Comparison of ENCODE assay signal across 8 mouse cellular contexts in genomic region chr8:25353405-25353804, GRCm38 (mm10).
DNase-seq lines count a peak whose midpoint lies in the region; ATAC-seq and TF ChIP-seq lines count a peak whose summit lies in the region.
"Had no signal": no experiment of that assay in that cellular context is flagged by ENCODE, and none has a peak within 500 bp of the region (broad histone marks: within the 10 kb centered on the region; RNA-seq: fewer than 3 reads in every experiment).

No protein-coding gene starts in this region.

- peak overlapping the region; percentile 3; the same call in 1 of the 2 replicates for H3K27ac ChIP-seq in kidney, embryonic 14.5 days (ENCODE audit: low read depth, low read length)
- H3K27ac ChIP-seq in kidney, adult 2 months (ENCODE audit: insufficient read depth, low read depth, low read length): no peak overlapping the region
- H3K27ac ChIP-seq in embryonic facial prominence, embryonic 11.5 days (replicated peaks; ENCODE audit: low read depth, low read length): peak overlapping the region; percentile 74; the same call in 1 of the 2 replicates
- H3K27ac ChIP-seq in hindbrain, embryonic 12.5 days: no peak overlapping the region
- no peak overlapping the region for H3K27ac ChIP-seq in midbrain, embryonic 16.5 days (ENCODE audit: low read length)

- WGBS in kidney, embryonic 14.5 days: 31% methylated on average over 7 of the region's 7 CpGs
- 77% methylated on average over 7 of the region's 7 CpGs for WGBS in kidney, adult 2 months
- 36% methylated on average over 7 of the region's 7 CpGs for WGBS in embryonic facial prominence, embryonic 11.5 days
- 45% methylated on average over 7 of the region's 7 CpGs for WGBS in hindbrain, embryonic 12.5 days
- WGBS in midbrain, embryonic 16.5 days: 47% methylated on average over 7 of the region's 7 CpGs

- no peaks in the 10 kb centered on the region for H3K27me3 ChIP-seq in kidney, embryonic 14.5 days (ENCODE audit: control insufficient read depth, insufficient read depth, low read length)
- no peaks in the 10 kb centered on the region; the same call in 1 of the 2 replicates for H3K27me3 ChIP-seq in kidney, adult 2 months (replicated peaks; ENCODE audit: control insufficient read depth, insufficient read depth, low read length)
- H3K27me3 ChIP-seq in embryonic facial prominence, embryonic 11.5 days (ENCODE audit: control insufficient read depth, insufficient read depth, low read length): no peaks in the 10 kb centered on the region
- H3K27me3 ChIP-seq in hindbrain, embryonic 12.5 days: peaks cover 22% of the 10 kb centered on the region
- H3K27me3 ChIP-seq in midbrain, embryonic 16.5 days (ENCODE audit: control insufficient read depth, insufficient read depth, low read depth, low read length): peaks cover 2% of the 10 kb centered on the region
- H3K27me3 ChIP-seq: Patski had no signal

- DNase-seq in kidney, adult 2 months: no peak
- no peak for DNase-seq in embryonic facial prominence, embryonic 11.5 days (ENCODE audit: low spot score)
- DNase-seq in layer of hippocampus, adult 11-12 months (ENCODE audit: low spot score): no peak
- no peak for DNase-seq in adrenal gland, adult (ENCODE audit: inconsistent age in 2 of 2, low spot score in 1 of 2)

- H3K9me3 ChIP-seq in kidney, embryonic 14.5 days (ENCODE audit: control insufficient read depth, low read length): peaks cover 3% of the 10 kb centered on the region; the same call in 1 of the 2 replicates
- H3K9me3 ChIP-seq in embryonic facial prominence, embryonic 11.5 days (replicated peaks; ENCODE audit: control insufficient read depth, low read length): no peaks in the 10 kb centered on the region
- H3K9me3 ChIP-seq in hindbrain, embryonic 12.5 days (replicated peaks): no peaks in the 10 kb centered on the region
- no peaks in the 10 kb centered on the region for H3K9me3 ChIP-seq in midbrain, embryonic 16.5 days (replicated peaks; ENCODE audit: control insufficient read depth, low read length, poor library complexity, severe bottlenecking)

- no peak overlapping the region; the same call in 1 of the 2 replicates for H3K9ac ChIP-seq in kidney, embryonic 14.5 days (ENCODE audit: low read depth, low read length)
- no peak overlapping the region for H3K9ac ChIP-seq in embryonic facial prominence, embryonic 11.5 days (replicated peaks; ENCODE audit: low read length)
- H3K9ac ChIP-seq in hindbrain, embryonic 12.5 days: no peak overlapping the region
- H3K9ac ChIP-seq in midbrain, embryonic 16.5 days (ENCODE audit: low read depth, low read length): 0 out of 2 replicates have a peak overlapping the region, but pooled peaks have one; percentile 36

- no peak; the same call in 1 of the 2 replicates for ATAC-seq in kidney, embryonic 14.5 days (ENCODE audit: low FRiP score, low TSS enrichment)
- ATAC-seq in embryonic facial prominence, embryonic 11.5 days (replicated peaks; ENCODE audit: insufficient number of reproducible peaks, low FRiP score, low TSS enrichment, low read depth): no peak
- ATAC-seq in hindbrain, embryonic 12.5 days (ENCODE audit: low FRiP score): no peak
- ATAC-seq in midbrain, embryonic 16.5 days: no peak
- ATAC-seq: Patski had no signal

- no peaks in the 10 kb centered on the region for H3K36me3 ChIP-seq in kidney, embryonic 14.5 days (ENCODE audit: control insufficient read depth, insufficient read depth, low read length)
- no peaks in the 10 kb centered on the region for H3K36me3 ChIP-seq in kidney, adult 2 months (ENCODE audit: control insufficient read depth, insufficient read depth, low read length)
- H3K36me3 ChIP-seq in embryonic facial prominence, embryonic 11.5 days (replicated peaks; ENCODE audit: control insufficient read depth, insufficient read depth, low read depth, low read length): no peaks in the 10 kb centered on the region
- H3K36me3 ChIP-seq in hindbrain, embryonic 12.5 days: no peaks in the 10 kb centered on the region
- no peaks in the 10 kb centered on the region for H3K36me3 ChIP-seq in midbrain, embryonic 16.5 days (ENCODE audit: control insufficient read depth, insufficient read depth, low read length)

- no peak for TF ChIP-seq CTCF in kidney, adult 2 months (conservative IDR thresholded peaks at IDR 0.05; ENCODE audit: insufficient read depth, insufficient read length, low read depth, low read length)

- H3K4me3 ChIP-seq in kidney, embryonic 14.5 days (ENCODE audit: low read length): no peak overlapping the region
- H3K4me3 ChIP-seq in kidney, adult 2 months (ENCODE audit: insufficient read depth, low read depth, low read length): no peak overlapping the region
- no peak overlapping the region for H3K4me3 ChIP-seq in embryonic facial prominence, embryonic 11.5 days (ENCODE audit: low read depth, low read length)
- H3K4me3 ChIP-seq in hindbrain, embryonic 12.5 days: 0 out of 2 replicates have a peak overlapping the region, but pooled peaks have one; percentile 10
- H3K4me3 ChIP-seq in midbrain, embryonic 16.5 days (ENCODE audit: low read depth, low read length): no peak overlapping the region; the same call in 1 of the 2 replicates

- H3K4me1 ChIP-seq in kidney, embryonic 14.5 days (ENCODE audit: control insufficient read depth, insufficient read depth, low read length): peaks cover 3% of the 10 kb centered on the region; the same call in 1 of the 2 replicates
- H3K4me1 ChIP-seq in kidney, adult 2 months (ENCODE audit: control insufficient read depth, insufficient read depth, low read length): no peaks in the 10 kb centered on the region
- no peaks in the 10 kb centered on the region for H3K4me1 ChIP-seq in embryonic facial prominence, embryonic 11.5 days (ENCODE audit: control insufficient read depth, insufficient read depth, low read length)
- H3K4me1 ChIP-seq in hindbrain, embryonic 12.5 days: peaks cover 5% of the 10 kb centered on the region; the same call in 1 of the 2 replicates
- H3K4me1 ChIP-seq in midbrain, embryonic 16.5 days (ENCODE audit: control insufficient read depth, insufficient read depth, low read length): peaks cover 10% of the 10 kb centered on the region

- no peak for TF ChIP-seq POLR2A in kidney, adult 2 months (IDR thresholded peaks at IDR 0.05; ENCODE audit: low read depth, low read length)

- no peak overlapping the region for H3K4me2 ChIP-seq in kidney, embryonic 14.5 days (replicated peaks; ENCODE audit: low read depth, low read length)
- no peak overlapping the region; the same call in 1 of the 2 replicates for H3K4me2 ChIP-seq in embryonic facial prominence, embryonic 11.5 days (ENCODE audit: low read depth, low read length)
- H3K4me2 ChIP-seq in hindbrain, embryonic 12.5 days (replicated peaks): peak overlapping the region; percentile 44
- H3K4me2 ChIP-seq in midbrain, embryonic 16.5 days (ENCODE audit: low read length): peak overlapping the region; percentile 46

Comparison
In these comparisons a context has a peak if more than half of its experiments do, and no peak if none do; other contexts are left out.
1. H3K27ac ChIP-seq: peak in kidney, embryonic 14.5 days (single experiment) and embryonic facial prominence, embryonic 11.5 days (single experiment); none in kidney, adult 2 months (single experiment), hindbrain, embryonic 12.5 days (single experiment) and midbrain, embryonic 16.5 days (single experiment).
2. H3K4me2 ChIP-seq: peak in hindbrain, embryonic 12.5 days (single experiment) and midbrain, embryonic 16.5 days (single experiment); none in kidney, embryonic 14.5 days (single experiment) and embryonic facial prominence, embryonic 11.5 days (single experiment).